Mouse (Mus musculus): ENCODE results near the gene Lrrfip1. TPM values are rescaled to one million over a fixed set of nuclear protein-coding genes. Genes with fewer than 3 reads are reported as not detected.

Lrrfip1 gene
- polyA plus RNA-seq, 1 experiment: 83.3 TPM

GRCm38 (mm10) chr1:91085686-91086085, 87.1 kb downstream of the Lrrfip1 start:
- no peak overlapping the region for H3K4me3 ChIP-seq
- no peaks in the 10 kb centered on the region for H3K27me3 ChIP-seq (ENCODE audit: control insufficient read depth, insufficient read depth, insufficient read length)
- H3K36me3 ChIP-seq (ENCODE audit: control insufficient read depth, insufficient read depth): peaks cover 17% of the 10 kb centered on the region
- TF ChIP-seq MAX (IDR thresholded peaks at IDR 0.05; ENCODE audit: low read depth) (no peak), TCF12 (IDR thresholded peaks at IDR 0.05; ENCODE audit: insufficient read depth, poor library complexity, severe bottlenecking) (no peak), POLR2AphosphoS2 (IDR thresholded peaks at IDR 0.05; ENCODE audit: insufficient read length, low read depth) (no peak), SRF (IDR thresholded peaks at IDR 0.05; ENCODE audit: control insufficient read depth, insufficient read length, low read depth) (no peak), TCF3 (IDR thresholded peaks at IDR 0.05; ENCODE audit: insufficient read length, low read depth) (no peak), POLR2A (IDR thresholded peaks at IDR 0.05; ENCODE audit: insufficient read length, low read depth) (no peak), CEBPB (IDR thresholded peaks at IDR 0.05; ENCODE audit: insufficient read depth, poor library complexity, severe bottlenecking) (no peak), MYOD1 (IDR thresholded peaks at IDR 0.05; ENCODE audit: control insufficient read depth in 1 of 3, insufficient read length in 2 of 3, low read depth in 2 of 3) (no peak), E2F4 (IDR thresholded peaks at IDR 0.05; ENCODE audit: insufficient read depth) (no peak), MYOG (IDR thresholded peaks at IDR 0.05; ENCODE audit: control insufficient read depth in 1 of 3, insufficient read depth in 1 of 3, insufficient read length in 2 of 3, low read depth in 2 of 3) (no peak), USF1 (IDR thresholded peaks at IDR 0.05; ENCODE audit: low read depth) (no peak), REST (IDR thresholded peaks at IDR 0.05; ENCODE audit: insufficient read depth, insufficient read length) (no peak)
- no peak overlapping the region for H3K4me2 ChIP-seq (ENCODE audit: low read depth)
- H3ac ChIP-seq (ENCODE audit: control insufficient read depth, insufficient read length): no peak overlapping the region
- peaks cover 62% of the 10 kb centered on the region for H3K79me2 ChIP-seq (ENCODE audit: control insufficient read depth, insufficient read depth)

GRCm38 (mm10) chr1:91086325-91086724, 87.8 kb downstream of the Lrrfip1 start:
- no peak overlapping the region for H3K4me2 ChIP-seq (ENCODE audit: low read depth)

GRCm38 (mm10) chr1:91086748-91087147, 88.2 kb downstream of the Lrrfip1 start:
- H3K4me2 ChIP-seq (ENCODE audit: low read depth): no peak overlapping the region
- TF ChIP-seq MYOG (IDR thresholded peaks at IDR 0.05; ENCODE audit: control insufficient read depth in 1 of 3, insufficient read depth in 1 of 3, insufficient read length in 2 of 3, low read depth in 2 of 3) (no peak), MYOD1 (IDR thresholded peaks at IDR 0.05; ENCODE audit: control insufficient read depth in 1 of 3, insufficient read length in 2 of 3, low read depth in 2 of 3) (no peak), MAX (IDR thresholded peaks at IDR 0.05; ENCODE audit: low read depth) (no peak), POLR2AphosphoS2 (IDR thresholded peaks at IDR 0.05; ENCODE audit: insufficient read length, low read depth) (no peak), REST (IDR thresholded peaks at IDR 0.05; ENCODE audit: insufficient read depth, insufficient read length) (no peak), USF1 (IDR thresholded peaks at IDR 0.05; ENCODE audit: low read depth) (no peak), SRF (IDR thresholded peaks at IDR 0.05; ENCODE audit: control insufficient read depth, insufficient read length, low read depth) (no peak), E2F4 (IDR thresholded peaks at IDR 0.05; ENCODE audit: insufficient read depth) (no peak), TCF12 (IDR thresholded peaks at IDR 0.05; ENCODE audit: insufficient read depth, poor library complexity, severe bottlenecking) (no peak), POLR2A (IDR thresholded peaks at IDR 0.05; ENCODE audit: insufficient read length, low read depth) (no peak), TCF3 (IDR thresholded peaks at IDR 0.05; ENCODE audit: insufficient read length, low read depth) (no peak), CEBPB (IDR thresholded peaks at IDR 0.05; ENCODE audit: insufficient read depth, poor library complexity, severe bottlenecking) (no peak)

More at GRCm38 (mm10) chr1:91086325-91086724, 87.8 kb downstream of the Lrrfip1 start:
- H3K27me3 ChIP-seq (ENCODE audit: control insufficient read depth, insufficient read depth, insufficient read length): no peaks in the 10 kb centered on the region
- no peak overlapping the region for H3ac ChIP-seq (ENCODE audit: control insufficient read depth, insufficient read length)
- peaks cover 22% of the 10 kb centered on the region for H3K36me3 ChIP-seq (ENCODE audit: control insufficient read depth, insufficient read depth)
- peaks cover 64% of the 10 kb centered on the region for H3K79me2 ChIP-seq (ENCODE audit: control insufficient read depth, insufficient read depth)
- TF ChIP-seq MYOG (IDR thresholded peaks at IDR 0.05; ENCODE audit: control insufficient read depth in 1 of 3, insufficient read depth in 1 of 3, insufficient read length in 2 of 3, low read depth in 2 of 3): no peak
- TF ChIP-seq E2F4 (IDR thresholded peaks at IDR 0.05; ENCODE audit: insufficient read depth): no peak
- TF ChIP-seq POLR2A (IDR thresholded peaks at IDR 0.05; ENCODE audit: insufficient read length, low read depth): no peak
- TF ChIP-seq USF1 (IDR thresholded peaks at IDR 0.05; ENCODE audit: low read depth): peak; percentile 49
- TF ChIP-seq SRF (IDR thresholded peaks at IDR 0.05; ENCODE audit: control insufficient read depth, insufficient read length, low read depth): no peak
- no peak overlapping the region for H3K4me3 ChIP-seq

GRCm38 (mm10) chr1:91088027-91088426, 89.5 kb downstream of the Lrrfip1 start:
- H3K27me3 ChIP-seq (ENCODE audit: control insufficient read depth, insufficient read depth, insufficient read length): no peaks in the 10 kb centered on the region
- no peak overlapping the region for H3K4me3 ChIP-seq
- H3ac ChIP-seq (ENCODE audit: control insufficient read depth, insufficient read length): no peak overlapping the region
- TF ChIP-seq MYOD1 (IDR thresholded peaks at IDR 0.05; ENCODE audit: control insufficient read depth in 1 of 3, insufficient read length in 2 of 3, low read depth in 2 of 3) (no peak), E2F4 (IDR thresholded peaks at IDR 0.05; ENCODE audit: insufficient read depth) (no peak), SRF (IDR thresholded peaks at IDR 0.05; ENCODE audit: control insufficient read depth, insufficient read length, low read depth) (no peak), POLR2AphosphoS2 (IDR thresholded peaks at IDR 0.05; ENCODE audit: insufficient read length, low read depth) (no peak), TCF3 (IDR thresholded peaks at IDR 0.05; ENCODE audit: insufficient read length, low read depth) (no peak), USF1 (IDR thresholded peaks at IDR 0.05; ENCODE audit: low read depth) (no peak), MAX (IDR thresholded peaks at IDR 0.05; ENCODE audit: low read depth) (no peak), MYOG (IDR thresholded peaks at IDR 0.05; ENCODE audit: control insufficient read depth in 1 of 3, insufficient read depth in 1 of 3, insufficient read length in 2 of 3, low read depth in 2 of 3) (no peak), POLR2A (IDR thresholded peaks at IDR 0.05; ENCODE audit: insufficient read length, low read depth) (no peak), CEBPB (IDR thresholded peaks at IDR 0.05; ENCODE audit: insufficient read depth, poor library complexity, severe bottlenecking) (no peak), REST (IDR thresholded peaks at IDR 0.05; ENCODE audit: insufficient read depth, insufficient read length) (no peak), TCF12 (IDR thresholded peaks at IDR 0.05; ENCODE audit: insufficient read depth, poor library complexity, severe bottlenecking) (no peak)
- peaks cover 21% of the 10 kb centered on the region for H3K36me3 ChIP-seq (ENCODE audit: control insufficient read depth, insufficient read depth)
- H3K4me2 ChIP-seq (ENCODE audit: low read depth): no peak overlapping the region
- H3K79me2 ChIP-seq (ENCODE audit: control insufficient read depth, insufficient read depth): peaks cover 70% of the 10 kb centered on the region

More at GRCm38 (mm10) chr1:91086748-91087147, 88.2 kb downstream of the Lrrfip1 start:
- no peak overlapping the region for H3ac ChIP-seq (ENCODE audit: control insufficient read depth, insufficient read length)
- peaks cover 26% of the 10 kb centered on the region for H3K36me3 ChIP-seq (ENCODE audit: control insufficient read depth, insufficient read depth)
- H3K79me2 ChIP-seq (ENCODE audit: control insufficient read depth, insufficient read depth): peaks cover 64% of the 10 kb centered on the region
- H3K4me3 ChIP-seq: no peak overlapping the region
- H3K27me3 ChIP-seq (ENCODE audit: control insufficient read depth, insufficient read depth, insufficient read length): no peaks in the 10 kb centered on the region
